Mouse (Mus musculus): Measurements from ENCODE around the gene Sorl1. TPM values are rescaled to one million over a fixed set of nuclear protein-coding genes. Genes with fewer than 3 reads are reported as not detected.

The Sorl1 gene
- total and polyA plus RNA-seq, 3 experiments: 2.5 to 12.3 (median 6.3) TPM

GRCm38 (mm10) chr9:41935979-41936378 is 188.1 kb downstream of the Sorl1 start:
- Histone ChIP-seq H3K36me3 (replicated peaks in 1 of 2; ENCODE audit: control insufficient read depth in 1 of 2, insufficient read depth in 1 of 2, low read length in 1 of 2) (no peaks in the 10 kb centered on the region), H3K79me2 (replicated peaks; ENCODE audit: control insufficient read depth, extremely low read depth, insufficient read depth, poor library complexity, severe bottlenecking) (no peaks in the 10 kb centered on the region), H3K9me3 (replicated peaks; ENCODE audit: low read length) (no peaks in the 10 kb centered on the region), H3K27ac (ENCODE audit: insufficient read depth, low read depth) (no peak overlapping the region), H3K4me3 (replicated peaks in 1 of 3; ENCODE audit: low read depth in 2 of 3, low read length in 2 of 3, poor library complexity in 1 of 3) (peak overlapping the region in 2 of 3 experiments; percentile 15 to 45), H3K4me2 (ENCODE audit: insufficient read depth, low read depth, poor library complexity, severe bottlenecking) (peak overlapping the region; percentile 69; the same call in 1 of the 2 replicates), H3K9ac (ENCODE audit: insufficient read depth, low read depth) (no peak overlapping the region), H3K4me1 (ENCODE audit: control insufficient read depth in 1 of 2, insufficient read depth in 2 of 2) (peaks cover 6 to 44% of the 10 kb centered on the region in 2 experiments; a peak in 3 of 4 replicates), H3K27me3 (replicated peaks) (no peaks in the 10 kb centered on the region)
- TF ChIP-seq POLR2AphosphoS2 (IDR thresholded peaks at IDR 0.05; ENCODE audit: low read depth, low read length) (no peak), ZNF384 (IDR thresholded peaks at IDR 0.05; ENCODE audit: low read depth, low read length) (no peak), NELFE (IDR thresholded peaks at IDR 0.05; ENCODE audit: low read depth, low read length) (no peak), MAX (IDR thresholded peaks at IDR 0.05; ENCODE audit: low read length) (0 out of 2 replicates have a peak, but pooled peaks have one; percentile 14), ELF1 (IDR thresholded peaks at IDR 0.05; ENCODE audit: low read depth, low read length) (peak; percentile 62; the same call in 1 of the 2 replicates), USF1 (IDR thresholded peaks at IDR 0.05; ENCODE audit: low read depth, low read length) (peak; percentile 24; the same call in 1 of the 2 replicates)
- peak; percentile 76 for DNase-seq (ENCODE audit: extremely low read depth)
- in situ Hi-C loops (cut with MboI; ENCODE audit: low pct_ligation_motif_present, low pct_unique_long_range_greater_than_20kb, low sequenced_read_pairs): loop anchor here (25.0 kb wide), 1 partner anchor 949 kb away; no protein-coding TSS in a partner anchor
- dilution Hi-C loops (cut with MboI; ENCODE audit: extremely low pct_ligation_motif_present, extremely low pct_unique_long_range_greater_than_20kb, low sequenced_read_pairs): no loop called here

- Histone ChIP-seq H3K9me3 (replicated peaks; ENCODE audit: low read length) (no peaks in the 10 kb centered on the region), H3K4me2 (ENCODE audit: insufficient read depth, low read depth, poor library complexity, severe bottlenecking) (peak overlapping the region; percentile 69; the same call in 1 of the 2 replicates), H3K27ac (ENCODE audit: insufficient read depth, low read depth) (no peak overlapping the region), H3K36me3 (replicated peaks in 1 of 2; ENCODE audit: control insufficient read depth in 1 of 2, insufficient read depth in 1 of 2, low read length in 1 of 2) (no peaks in the 10 kb centered on the region), H3K4me3 (replicated peaks in 1 of 3; ENCODE audit: low read depth in 2 of 3, low read length in 2 of 3, poor library complexity in 1 of 3) (peak overlapping the region in 1 of 3 experiments; percentile 45), H3K79me2 (replicated peaks; ENCODE audit: control insufficient read depth, extremely low read depth, insufficient read depth, poor library complexity, severe bottlenecking) (no peaks in the 10 kb centered on the region), H3K4me1 (ENCODE audit: control insufficient read depth in 1 of 2, insufficient read depth in 2 of 2) (peaks cover 6 to 44% of the 10 kb centered on the region in 2 experiments; a peak in 3 of 4 replicates), H3K9ac (ENCODE audit: insufficient read depth, low read depth) (no peak overlapping the region), H3K27me3 (replicated peaks) (no peaks in the 10 kb centered on the region)
- no peak for TF ChIP-seq EP300 (IDR thresholded peaks at IDR 0.05; ENCODE audit: low read length)
- TF ChIP-seq CHD2 (IDR thresholded peaks at IDR 0.05; ENCODE audit: low read length): no peak
- TF ChIP-seq BHLHE40 (IDR thresholded peaks at IDR 0.05; ENCODE audit: low read depth, low read length): peak; percentile 81
- no peak for TF ChIP-seq HCFC1 (IDR thresholded peaks at IDR 0.05; ENCODE audit: low read depth, low read length)
- no peak for TF ChIP-seq SIN3A (IDR thresholded peaks at IDR 0.05; ENCODE audit: low read length)
- TF ChIP-seq IRF4 (IDR thresholded peaks at IDR 0.05; ENCODE audit: low read depth, low read length): no peak
- no peak for TF ChIP-seq JUN (IDR thresholded peaks at IDR 0.05; ENCODE audit: insufficient read depth, low read depth, low read length)
- DNase-seq (ENCODE audit: extremely low read depth): peak; percentile 10
- in situ Hi-C loops (cut with MboI; ENCODE audit: low pct_ligation_motif_present, low pct_unique_long_range_greater_than_20kb, low sequenced_read_pairs) (loop anchor here (25.0 kb wide), 1 partner anchor 948 kb away; no protein-coding TSS in a partner anchor), dilution Hi-C loops (cut with MboI; ENCODE audit: extremely low pct_ligation_motif_present, extremely low pct_unique_long_range_greater_than_20kb, low sequenced_read_pairs) (no loop called here)
These were observed 188.6 kb downstream of the Sorl1 start for GRCm38 (mm10) chr9:41935373-41935971.

Data from CH12.LX (cell line).